Mouse (Mus musculus): Measurements from ENCODE around the gene Rwdd2a.
"Not testable (repeated sequence)": the region's sequence is repeated elsewhere in the genome, so short reads cannot be mapped to it uniquely, and the experiment has no call there.

Rwdd2a gene

DNA sequence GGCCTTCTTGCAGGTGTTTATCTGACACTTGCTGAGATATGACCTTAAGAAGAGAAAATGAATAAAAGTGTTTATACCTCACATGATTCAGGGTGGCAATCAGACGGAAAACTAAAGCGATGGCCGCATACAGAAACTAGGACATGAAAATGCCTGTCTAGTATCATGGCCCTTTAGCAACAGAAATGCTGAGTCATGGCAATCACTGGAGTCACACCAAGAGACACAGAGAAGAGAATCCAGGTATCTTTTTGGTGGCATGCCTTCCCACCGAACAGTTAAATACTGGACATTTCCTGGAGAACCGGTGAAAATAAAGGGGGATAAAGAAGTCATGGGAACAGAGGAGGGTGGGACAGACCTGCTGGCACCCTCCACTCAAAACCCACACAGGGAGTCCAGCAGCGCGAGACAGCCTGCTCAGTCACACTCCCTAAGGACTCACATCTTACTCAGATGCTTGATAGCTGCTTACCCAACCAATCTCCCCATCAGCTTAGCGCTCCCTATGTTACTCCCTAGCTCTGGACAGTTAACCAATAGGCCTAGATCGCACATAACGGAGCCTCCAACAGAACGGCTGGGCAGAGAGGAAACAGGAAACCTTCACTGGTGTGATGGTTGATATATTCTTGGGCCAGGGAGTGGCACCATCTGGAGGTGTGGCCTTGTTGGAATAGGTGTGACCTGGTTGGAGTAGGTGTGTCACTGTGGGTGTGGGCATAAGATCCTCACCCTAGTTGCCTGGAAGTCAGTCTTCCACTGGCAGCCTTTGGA lies 15.4 kb downstream of the Rwdd2a start:
- intact Hi-C loops (cut with DNase I), result no loop called here

- intact Hi-C loops (cut with DNase I), result loop anchor here (2.0 kb wide), 2 partner anchors 154 to 208 kb away; no protein-coding TSS in a partner anchor
These were observed 21.2 kb downstream of the Rwdd2a start for GRCm38 (mm10) chr9:86592676-86593668.

DNA sequence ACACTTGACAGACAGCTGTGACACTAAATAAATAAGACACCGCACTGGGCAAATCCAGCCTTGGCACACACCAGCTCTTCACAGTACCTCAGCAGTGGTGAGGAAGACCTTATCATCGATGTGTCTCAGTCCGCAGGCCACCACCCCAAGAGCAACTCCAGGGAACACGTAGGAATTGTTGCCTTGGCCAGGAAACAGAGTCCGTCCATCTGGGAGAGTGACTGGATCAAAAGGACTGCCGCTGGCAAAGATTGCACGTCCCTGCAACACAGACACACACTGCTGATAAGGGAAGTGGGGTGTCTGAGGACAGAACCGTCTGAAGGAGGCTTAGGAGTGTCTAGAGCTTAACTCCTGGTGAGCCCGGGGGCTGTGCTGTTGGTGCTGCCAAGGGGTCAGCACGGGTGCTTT lies 22.6 kb downstream of the Rwdd2a start:
- intact Hi-C loops (cut with DNase I), result not testable (repeated sequence)

DNA sequence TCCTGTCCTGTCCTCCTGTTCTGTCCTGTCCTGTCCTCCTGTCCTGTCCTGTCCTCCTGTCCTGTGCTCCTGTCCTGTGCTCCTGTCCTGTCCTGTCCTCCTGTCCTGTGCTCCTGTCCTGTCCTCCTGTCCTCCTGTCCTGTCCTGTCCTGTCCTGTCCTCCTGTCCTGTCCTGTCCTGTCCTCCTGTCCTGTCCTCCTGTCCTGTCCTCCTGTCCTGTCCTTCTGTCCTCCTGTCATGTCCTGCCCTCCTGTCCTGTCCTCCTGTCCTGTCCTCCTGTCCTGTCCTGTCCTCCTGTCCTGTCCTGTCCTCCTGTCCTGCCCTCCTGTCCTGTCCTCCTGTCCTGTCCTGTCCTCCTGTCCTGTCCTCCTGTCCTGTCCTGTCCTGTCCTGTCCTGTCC lies 25.2 kb downstream of the Rwdd2a start:
- intact Hi-C loops (cut with DNase I), result not testable (repeated sequence)

DNA sequence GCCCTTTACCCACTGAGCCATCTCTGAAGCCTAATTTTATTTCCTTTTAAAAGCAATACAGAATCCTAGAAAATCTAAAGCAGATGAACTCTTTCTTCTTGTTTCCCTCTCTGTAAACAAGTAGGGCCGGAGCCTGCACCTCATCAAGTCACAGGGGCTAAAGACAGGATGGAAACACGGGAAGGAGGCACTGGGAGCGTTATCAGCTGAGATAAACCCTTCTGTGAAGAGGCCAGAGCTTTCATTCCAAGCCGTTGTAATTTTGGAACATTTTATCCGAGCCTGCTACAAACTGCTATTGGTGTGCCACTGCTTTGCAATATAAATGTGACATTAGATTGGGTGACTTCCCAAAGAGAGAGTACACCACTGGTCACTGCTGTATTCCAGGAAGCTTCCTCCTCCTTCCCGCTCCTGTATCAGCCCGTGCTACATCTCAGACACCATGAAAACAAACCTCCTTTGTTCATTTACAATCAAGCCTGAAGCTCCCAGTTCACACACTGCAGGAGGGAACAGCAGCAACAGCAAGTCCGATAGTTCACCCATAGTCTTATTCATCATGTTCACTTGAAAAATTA lies 28.0 kb downstream of the Rwdd2a start:
- intact Hi-C loops (cut with DNase I), result no loop called here

- intact Hi-C loops (cut with DNase I), result no loop called here
These were observed 34.0 kb downstream of the Rwdd2a start for GRCm38 (mm10) chr9:86605776-86606175.

DNA sequence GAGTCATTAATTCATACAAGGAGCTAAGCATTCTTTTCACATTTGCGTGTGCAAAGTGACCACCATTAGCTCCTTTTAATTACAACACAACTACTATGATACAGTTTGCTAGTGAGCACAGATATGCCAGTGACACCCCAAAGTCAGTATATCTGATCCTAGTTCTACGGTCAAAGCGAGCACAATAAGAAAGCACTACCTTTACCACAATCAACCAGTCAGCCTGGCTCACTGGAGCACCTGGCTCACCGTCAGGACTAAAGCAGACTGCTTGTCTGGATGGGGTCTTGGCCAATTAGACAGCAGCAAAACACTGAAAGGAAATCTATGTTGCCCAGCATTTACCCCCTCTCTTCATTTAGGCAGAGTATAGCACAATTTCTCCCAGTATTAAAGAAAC lies 40.3 kb downstream of the Rwdd2a start:
- intact Hi-C loops (cut with DNase I), result no loop called here

DNA sequence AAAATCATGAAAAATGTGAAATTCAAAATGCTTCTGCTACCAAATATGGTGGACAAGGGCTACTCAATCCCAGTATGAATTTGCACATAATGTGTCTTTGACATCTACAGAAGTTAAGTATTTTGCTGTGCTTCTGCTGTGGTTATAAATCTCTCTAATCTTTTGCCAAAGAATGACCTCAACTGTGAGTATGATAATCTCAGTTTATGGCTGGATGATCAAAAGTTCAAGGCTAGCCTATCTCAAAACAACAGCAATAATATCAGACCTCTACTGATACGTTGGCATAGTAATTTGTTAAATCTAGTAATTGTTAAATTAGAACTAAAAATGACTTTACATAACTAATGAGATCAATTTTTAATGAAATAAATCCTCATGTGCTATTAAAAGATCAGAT lies 44.0 kb downstream of the Rwdd2a start:
- intact Hi-C loops (cut with DNase I), result no loop called here

DNA sequence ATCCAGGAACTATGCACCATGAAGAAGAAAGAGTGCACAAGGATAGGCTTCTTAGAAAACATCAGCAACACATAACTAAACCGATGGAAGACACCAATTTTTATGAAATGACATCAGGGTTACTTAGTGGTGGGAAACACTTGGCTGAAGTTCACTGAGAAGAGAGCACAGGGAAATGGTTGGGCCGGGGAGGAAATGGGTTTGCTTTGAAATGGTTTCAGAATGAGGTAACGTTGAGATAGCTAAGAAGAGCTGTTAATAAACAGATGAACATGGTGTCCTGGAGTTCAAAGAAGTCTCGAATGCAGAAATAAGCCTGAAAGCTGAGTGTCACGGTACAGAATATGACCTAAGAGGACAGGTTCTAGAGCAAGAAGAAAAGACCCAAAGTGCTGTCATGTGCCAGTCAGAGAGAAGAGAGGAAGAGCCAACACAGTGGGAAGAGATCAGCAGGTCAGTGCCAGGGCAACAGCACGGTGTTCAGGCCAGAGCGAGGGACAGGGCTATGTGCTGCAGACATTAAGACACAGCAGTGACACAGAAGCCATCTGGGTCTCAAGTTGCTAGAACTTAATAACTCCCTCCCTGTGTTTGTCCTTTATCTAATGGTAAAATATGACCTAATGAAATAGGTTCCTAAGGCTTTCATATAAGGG lies 46.2 kb downstream of the Rwdd2a start:
- intact Hi-C loops (cut with DNase I), result no loop called here

GRCm38 (mm10) chr9:86619341-86620139 lies 47.7 kb downstream of the Rwdd2a start:
- intact Hi-C loops (cut with DNase I), result no loop called here

- intact Hi-C loops (cut with DNase I), result no loop called here
These were observed 50.3 kb downstream of the Rwdd2a start for GRCm38 (mm10) chr9:86622062-86622461.

GRCm38 (mm10) chr9:86624039-86624438 lies 52.2 kb downstream of the Rwdd2a start:
- intact Hi-C loops (cut with DNase I), result no loop called here

Data from adrenal gland (tissue).